Mouse (Mus musculus) layer of hippocampus, postnatal 25 days (tissue): Measurements from ENCODE around the gene Gjc3. TPM values are rescaled to one million over a fixed set of nuclear protein-coding genes. Genes with fewer than 3 reads are reported as not detected.
"Not testable (repeated sequence)": the region's sequence is repeated elsewhere in the genome, so short reads cannot be mapped to it uniquely, and the experiment has no call there.

Experiments
- DNase-seq, 2 experiments: peaks; one replicate each; pipeline ENCODE4 v3.0.0; 2022; ENCODE audit warnings: mixed read lengths in 2 of 2, low spot score in 1 of 2; ENCODE audit errors: extremely low spot score in 1 of 2
- total RNA-seq, 2 experiments: library from RNA; stranded (reverse); gene quantifications; 2 replicates each; pipeline ENCODE4 v1.2.3; 2021

Gjc3 gene
- total RNA-seq, result 10 to 100 TPM; 28.5 to 31.3 TPM

- no peak for DNase-seq
Measured at GRCm38 (mm10) chr5:137962945-137963344, at the start of gene Gjc3. Gene Gjc3 (minus strand): TSS chr5:137963098.

DNA sequence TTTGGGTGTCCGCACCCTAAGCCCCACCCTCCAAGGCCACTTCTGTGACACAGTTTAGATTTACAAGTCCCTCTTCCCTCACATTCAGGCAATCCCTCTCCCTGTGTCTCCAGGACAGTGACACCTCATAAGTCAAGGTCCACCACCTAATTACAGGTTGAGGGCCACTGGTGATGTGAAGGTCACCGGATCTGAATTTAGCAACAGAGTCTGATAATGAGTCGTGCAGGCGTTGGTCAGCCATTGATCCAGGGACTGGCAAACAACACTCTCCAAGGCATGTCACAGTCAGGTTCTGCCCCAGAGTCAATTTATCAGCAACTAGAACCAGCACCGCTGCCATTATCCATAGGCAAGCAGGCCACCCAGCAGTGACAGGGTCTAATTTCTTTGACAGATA is 49.5 kb upstream of the Gjc3 start:
- no peak for DNase-seq

DNA sequence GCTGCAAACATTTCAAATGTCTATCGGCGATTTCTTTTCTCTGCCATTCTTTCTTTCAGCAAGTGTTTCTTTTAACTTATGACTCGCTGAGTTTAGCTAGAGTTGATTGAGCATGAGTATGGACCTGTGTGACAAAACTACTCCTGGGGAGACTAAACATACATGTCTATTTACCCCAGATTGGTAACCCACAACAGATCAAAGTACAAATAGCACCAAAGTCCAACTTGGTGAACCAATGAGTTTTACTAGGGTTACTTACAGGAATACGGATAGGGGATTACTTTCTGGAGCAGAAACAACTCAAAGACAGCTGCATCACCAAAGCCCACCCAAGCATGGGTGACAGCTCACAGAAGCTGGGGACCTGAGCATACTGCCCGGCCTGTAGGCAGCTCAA is 46.5 kb upstream of the Gjc3 start:
- DNase-seq, result no peak

GRCm38 (mm10) chr5:137986351-137986750 is 23.5 kb upstream of the Gjc3 start:
- DNase-seq, result no peak

DNA sequence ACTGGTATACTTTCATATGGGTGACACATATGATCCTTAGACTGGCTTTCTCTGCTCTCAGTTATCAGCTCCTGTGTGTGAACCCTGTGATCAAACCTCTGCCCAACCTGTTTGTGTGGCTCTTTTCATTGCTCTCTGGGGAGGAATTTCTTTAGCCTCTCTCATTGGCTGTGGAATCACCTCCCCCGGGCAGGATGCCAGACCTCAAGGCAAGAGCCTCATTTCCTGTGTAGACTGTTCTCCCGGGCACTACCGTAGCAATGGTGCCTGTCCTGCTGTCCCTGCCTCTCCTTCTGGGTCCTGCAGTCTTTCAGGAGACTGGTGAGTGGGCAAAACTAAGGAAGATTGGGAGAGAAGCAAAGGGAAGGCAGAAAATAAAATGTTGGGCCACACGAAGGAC is 18.4 kb upstream of the Gjc3 start, which contains the start of gene Azgp1:
Azgp1 (plus strand) TSS at position 221 of the 400 bp plus-strand sequence.
- DNase-seq, result no peak

GRCm38 (mm10) chr5:137979081-137979480 is 16.2 kb upstream of the Gjc3 start:
- no peak for DNase-seq

GRCm38 (mm10) chr5:137977291-137977690 is 14.4 kb upstream of the Gjc3 start:
- no peak for DNase-seq

- DNase-seq, result no peak
Measured at GRCm38 (mm10) chr5:137975434-137975833, 12.5 kb upstream of the Gjc3 start.

- DNase-seq, result no peak
Measured at GRCm38 (mm10) chr5:137974724-137975123, 11.8 kb upstream of the Gjc3 start.

GRCm38 (mm10) chr5:137973738-137974137 is 10.8 kb upstream of the Gjc3 start:
- peak in 1 of 2 experiments; percentile 16 for DNase-seq

DNA sequence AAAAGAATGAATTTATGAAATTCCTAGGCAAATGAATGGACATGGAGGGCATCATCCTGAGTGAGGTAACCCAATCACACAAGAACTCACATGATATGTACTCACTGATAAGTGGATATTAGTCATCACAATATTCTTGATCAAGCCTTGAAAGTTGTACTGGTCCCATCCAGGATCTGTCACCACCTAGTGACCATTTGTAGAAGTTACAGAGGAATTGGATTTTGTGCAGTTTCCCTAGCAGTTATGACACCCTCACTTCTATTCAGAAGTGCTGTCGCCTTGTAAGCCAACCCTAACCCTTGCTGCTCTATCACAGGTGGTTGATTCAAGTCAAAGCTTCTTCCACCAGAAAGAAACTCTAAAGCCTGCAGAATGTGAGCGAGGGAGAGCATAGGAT is 10.3 kb upstream of the Gjc3 start:
- no peak for DNase-seq

GRCm38 (mm10) chr5:137966492-137966891 is 3.6 kb upstream of the Gjc3 start:
- DNase-seq, result no peak

- DNase-seq, result no peak
Measured at GRCm38 (mm10) chr5:137956404-137956803, 6.5 kb downstream of the Gjc3 start.

GRCm38 (mm10) chr5:137951218-137951617 is 11.7 kb downstream of the Gjc3 start:
- DNase-seq, result peak in 1 of 2 experiments; percentile 14

GRCm38 (mm10) chr5:137947303-137947702 is 15.6 kb downstream of the Gjc3 start:
- no peak for DNase-seq

DNA sequence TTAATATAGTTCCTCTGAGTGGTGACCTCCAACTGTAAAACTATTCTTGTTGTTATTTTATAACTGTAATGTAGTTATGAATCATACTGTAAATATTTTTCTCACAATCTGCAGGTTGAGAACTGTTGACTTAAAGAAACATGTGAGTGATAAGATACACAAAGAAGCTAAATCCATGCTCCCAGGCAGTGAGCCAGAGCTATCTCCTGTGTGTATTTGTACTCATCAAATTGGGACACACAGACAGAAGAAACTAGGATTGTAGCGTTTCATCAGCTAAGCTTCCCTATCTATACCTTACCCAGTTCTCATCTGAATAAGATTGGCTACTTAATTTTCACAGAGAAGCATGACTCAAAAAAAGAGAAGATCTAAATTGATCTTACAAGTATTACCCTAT is 19.8 kb downstream of the Gjc3 start:
- DNase-seq, result no peak

DNA sequence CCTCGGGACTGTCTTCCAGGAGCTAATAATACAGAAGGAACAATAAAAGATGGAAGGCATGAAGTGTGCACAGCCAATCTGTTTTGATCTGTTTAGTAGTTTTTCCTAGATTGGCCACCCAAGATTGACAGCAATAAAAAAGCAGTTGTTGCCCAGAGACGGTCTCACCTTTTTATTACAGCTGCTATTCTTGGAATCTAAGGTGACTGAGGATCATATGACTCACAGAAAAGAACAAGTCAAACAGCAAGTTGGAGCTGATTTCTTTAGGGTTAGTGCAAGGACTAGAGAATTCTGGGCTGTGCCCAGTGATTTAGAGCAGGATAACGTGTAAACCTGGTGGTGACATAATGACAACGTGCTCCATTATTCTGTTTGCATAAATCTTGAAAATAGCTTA is 21.9 kb downstream of the Gjc3 start:
- DNase-seq, result no peak

GRCm38 (mm10) chr5:137937238-137937637 is 25.7 kb downstream of the Gjc3 start:
- DNase-seq, result no peak

DNA sequence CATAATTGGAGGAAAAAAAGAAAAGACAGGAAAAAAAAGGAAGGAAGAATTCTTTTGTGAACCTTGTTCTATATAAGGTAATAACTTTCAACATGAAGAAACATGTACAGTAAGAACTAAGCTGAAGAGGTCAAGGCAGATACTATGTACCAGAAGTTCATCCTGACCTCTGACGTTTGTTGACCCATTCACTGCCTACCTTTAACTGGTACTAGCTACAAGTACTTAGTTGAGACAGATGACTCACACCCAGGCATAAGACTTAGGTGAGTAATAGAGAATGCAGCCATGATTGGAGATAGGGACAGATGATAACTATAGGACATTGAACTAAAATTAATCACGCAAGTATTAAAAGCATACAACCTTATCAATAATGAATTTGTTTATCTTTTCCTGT is 26.4 kb downstream of the Gjc3 start:
- no peak for DNase-seq

DNA sequence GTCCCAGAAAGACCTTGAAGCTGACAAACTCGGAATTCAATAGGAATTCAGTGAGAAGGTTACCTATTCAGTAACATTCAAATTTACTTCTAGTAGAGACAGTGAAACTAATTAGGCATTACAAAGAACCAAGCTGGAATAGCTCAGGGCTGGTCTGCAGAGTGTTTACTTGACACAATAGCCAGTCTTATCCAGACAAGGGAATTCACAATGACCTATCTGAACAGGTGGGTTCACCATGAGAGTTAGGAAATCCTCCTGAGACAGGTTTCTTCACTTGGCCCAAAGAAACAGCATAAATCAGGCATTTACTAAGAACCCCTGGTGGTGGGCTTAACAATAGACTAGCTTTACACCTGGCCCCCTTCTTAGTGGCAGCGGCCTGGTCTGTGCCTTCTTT is 29.0 kb downstream of the Gjc3 start:
- not testable (repeated sequence) for DNase-seq

- no peak for DNase-seq
Measured at GRCm38 (mm10) chr5:137928439-137928838, 34.5 kb downstream of the Gjc3 start.

DNA sequence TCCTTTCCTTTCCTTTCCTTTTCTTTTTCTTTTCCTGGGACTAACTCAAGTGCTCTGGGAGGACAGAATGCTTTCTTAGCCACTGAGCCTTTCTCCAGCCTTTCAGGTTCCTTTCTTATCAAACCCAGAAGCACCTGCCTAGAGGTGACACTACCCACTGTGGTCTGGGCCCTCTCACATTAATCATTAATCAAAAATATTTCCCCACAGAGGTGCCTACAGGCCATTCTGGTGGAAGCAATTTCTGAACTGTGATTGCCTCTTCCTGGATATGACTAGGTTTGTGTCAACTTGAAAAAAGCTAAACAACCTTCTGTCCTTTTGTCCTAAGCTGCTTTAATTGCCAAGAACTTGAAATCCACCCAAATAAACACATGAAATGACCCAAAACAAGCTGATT is 40.7 kb downstream of the Gjc3 start:
- DNase-seq, result no peak

GRCm38 (mm10) chr5:137921532-137921931 is 41.4 kb downstream of the Gjc3 start, which contains the start of gene Cyp3a13:
Gene Cyp3a13 (minus strand): TSS chr5:137921619.
- DNase-seq, result no peak
